Mouse (Mus musculus) limb, embryonic 15.5 days (tissue): ENCODE measurements around the gene Kirrel. TPM values are rescaled to one million over a fixed set of nuclear protein-coding genes. Genes with fewer than 3 reads are reported as not detected.

Source experiments
- ATAC-seq: fragments of 200-750 bp; cut with Nextera tagmentation; 2 replicates; pipeline ENCODE4 v1.8.0; 2017; ENCODE audit warnings: low read depth, moderate TSS enrichment; ENCODE audit not compliant: insufficient number of reproducible peaks, low FRiP score, low TSS enrichment
- H3K27ac ChIP-seq: fragments of 300-500 bp; sonication (generic); 2 replicates; pipeline ENCODE4 v1.5.1; 2015; ENCODE audit warnings: moderate library complexity, mild to moderate bottlenecking, inconsistent platforms
- H3K27me3 ChIP-seq: fragments of 300-500 bp; sonication (generic); 2 replicates; pipeline ENCODE4 v1.6.1; 2015; ENCODE audit warnings: inconsistent platforms
- H3K36me3 ChIP-seq: fragments of 300-500 bp; sonication (generic); 2 replicates; pipeline ENCODE4 v1.6.1; 2015; ENCODE audit warnings: inconsistent platforms
- H3K4me1 ChIP-seq: fragments of 300-500 bp; sonication (generic); 2 replicates; pipeline ENCODE4 v1.6.1; 2015; ENCODE audit warnings: inconsistent platforms
- H3K4me2 ChIP-seq: fragments of 300-500 bp; sonication (generic); 2 replicates; pipeline ENCODE4 v1.6.1; 2015; ENCODE audit warnings: mild to moderate bottlenecking, inconsistent platforms
- H3K4me3 ChIP-seq: fragments of 300-500 bp; sonication (generic); 2 replicates; pipeline ENCODE4 v1.5.1; 2015; ENCODE audit warnings: mild to moderate bottlenecking, inconsistent platforms
- H3K9ac ChIP-seq: fragments of 300-500 bp; sonication (generic); 2 replicates; pipeline ENCODE4 v1.6.1; 2015; ENCODE audit warnings: inconsistent platforms
- H3K9me3 ChIP-seq: fragments of 300-500 bp; sonication (generic); 2 replicates; pipeline ENCODE4 v1.6.1; 2016; ENCODE audit warnings: inconsistent platforms
- WGBS: fragments of 180-500 bp; shearing (Covaris S2); methylation state at CpG from one replicate; pipeline ENCODE4 v1.1.7; 2015; 5-methylcytosine and 5-hydroxymethylcytosine counted together
- polyA plus RNA-seq: library from polyadenylated mRNA; unstranded; fragments of >200 nt; fragmentation: Nextera tagmentation; extraction: Ambion mirVana; gene quantifications from 2 replicates; pipeline ENCODE4 v1.2.1, GENCODE M21; 2015

Kirrel gene
- polyA plus RNA-seq = 17.9 and 19.5 TPM in 2 replicates

- peak; percentile 91 for ATAC-seq
- Histone ChIP-seq H3K4me3 (peak within 1 kb of the TSS; percentile 68), H3K27me3 (no peaks in the 10 kb centered on the region), H3K9me3 (no peaks in the 10 kb centered on the region), H3K9ac (peak within 1 kb of the TSS; percentile 67), H3K27ac (peak within 1 kb of the TSS; percentile 94), H3K4me2 (peak within 1 kb of the TSS; percentile 59), H3K36me3 (no peaks in the 10 kb centered on the region), H3K4me1 (peaks cover 34% of the 10 kb centered on the region)
- under 1% methylated on average over 43 of the region's 45 CpGs for WGBS
Measured at GRCm38 (mm10) chr3:87174096-87174768, at the start of gene Kirrel. Gene Kirrel, minus strand, starts transcription at chr3:87174747.

GRCm38 (mm10) chr3:87223636-87224035, 49.1 kb upstream of the Kirrel start:
- Histone ChIP-seq H3K4me3 (no peak overlapping the region), H3K36me3 (no peaks in the 10 kb centered on the region), H3K4me2 (no peak overlapping the region), H3K4me1 (0 out of 2 replicates have a peak, but pooled peaks cover 11% of the 10 kb centered on the region), H3K27ac (no peak overlapping the region), H3K27me3 (no peaks in the 10 kb centered on the region), H3K9ac (no peak overlapping the region), H3K9me3 (no peaks in the 10 kb centered on the region)
- WGBS = 70% methylated on average over 4 of the region's 4 CpGs
- ATAC-seq = no peak

GRCm38 (mm10) chr3:87222346-87222745, 47.8 kb upstream of the Kirrel start:
- H3K27ac ChIP-seq = no peak overlapping the region

GRCm38 (mm10) chr3:87215176-87215575, 40.6 kb upstream of the Kirrel start:
- Histone ChIP-seq H3K27ac (no peak overlapping the region), H3K36me3 (no peaks in the 10 kb centered on the region), H3K9me3 (no peaks in the 10 kb centered on the region), H3K27me3 (no peaks in the 10 kb centered on the region), H3K4me3 (no peak overlapping the region), H3K9ac (no peak overlapping the region), H3K4me2 (no peak overlapping the region), H3K4me1 (0 out of 2 replicates have a peak, but pooled peaks cover 4% of the 10 kb centered on the region)
- no peak for ATAC-seq
- 72% methylated on average over 11 of the region's 11 CpGs for WGBS

More at GRCm38 (mm10) chr3:87222346-87222745, 47.8 kb upstream of the Kirrel start:
- no peaks in the 10 kb centered on the region for H3K9me3 ChIP-seq
- H3K36me3 ChIP-seq = no peaks in the 10 kb centered on the region
- H3K4me1 ChIP-seq = 0 out of 2 replicates have a peak, but pooled peaks cover 11% of the 10 kb centered on the region
- ATAC-seq = no peak
- WGBS = 63% methylated on average over 5 of the region's 5 CpGs
- H3K4me2 ChIP-seq = no peak overlapping the region
- H3K4me3 ChIP-seq = no peak overlapping the region
- H3K27me3 ChIP-seq = no peaks in the 10 kb centered on the region
- no peak overlapping the region for H3K9ac ChIP-seq

GRCm38 (mm10) chr3:87214221-87214864, 39.8 kb upstream of the Kirrel start:
- no peaks in the 10 kb centered on the region for H3K4me1 ChIP-seq
- no peak overlapping the region for H3K4me2 ChIP-seq
- ATAC-seq = no peak
- no peak overlapping the region for H3K4me3 ChIP-seq
- no peaks in the 10 kb centered on the region for H3K9me3 ChIP-seq
- 85% methylated on average over 19 of the region's 19 CpGs for WGBS
- H3K36me3 ChIP-seq = no peaks in the 10 kb centered on the region
- no peaks in the 10 kb centered on the region for H3K27me3 ChIP-seq
- H3K9ac ChIP-seq = no peak overlapping the region
- H3K27ac ChIP-seq = no peak overlapping the region

GRCm38 (mm10) chr3:87206336-87207075, 32.0 kb upstream of the Kirrel start:
- 43% methylated on average over 5 of the region's 5 CpGs for WGBS
- ATAC-seq = peak; percentile 72
- Histone ChIP-seq H3K36me3 (no peaks in the 10 kb centered on the region), H3K4me2 (no peak overlapping the region), H3K9me3 (no peaks in the 10 kb centered on the region), H3K4me3 (no peak overlapping the region), H3K9ac (no peak overlapping the region), H3K27ac (peak overlapping the region; percentile 73), H3K4me1 (peaks cover 16% of the 10 kb centered on the region), H3K27me3 (no peaks in the 10 kb centered on the region)

GRCm38 (mm10) chr3:87196637-87197036, 22.1 kb upstream of the Kirrel start:
- Histone ChIP-seq H3K4me3 (no peak overlapping the region), H3K9me3 (no peaks in the 10 kb centered on the region), H3K4me1 (peaks cover 7% of the 10 kb centered on the region), H3K4me2 (no peak overlapping the region), H3K9ac (no peak overlapping the region), H3K27ac (no peak overlapping the region), H3K36me3 (no peaks in the 10 kb centered on the region), H3K27me3 (no peaks in the 10 kb centered on the region)
- no peak for ATAC-seq
- 20% methylated on average over 6 of the region's 6 CpGs for WGBS

- Histone ChIP-seq H3K36me3 (no peaks in the 10 kb centered on the region), H3K9ac (no peak overlapping the region), H3K27ac (no peak overlapping the region), H3K4me2 (no peak overlapping the region), H3K4me3 (no peak overlapping the region), H3K4me1 (peaks cover 9% of the 10 kb centered on the region), H3K27me3 (no peaks in the 10 kb centered on the region), H3K9me3 (no peaks in the 10 kb centered on the region)
- WGBS = 79% methylated on average over 4 of the region's 4 CpGs
- ATAC-seq = no peak
Measured at GRCm38 (mm10) chr3:87195041-87195440, 20.5 kb upstream of the Kirrel start.

- Histone ChIP-seq H3K4me1 (peaks cover 9% of the 10 kb centered on the region), H3K4me2 (no peak overlapping the region), H3K36me3 (no peaks in the 10 kb centered on the region), H3K9me3 (no peaks in the 10 kb centered on the region), H3K27ac (no peak overlapping the region), H3K4me3 (no peak overlapping the region), H3K9ac (no peak overlapping the region), H3K27me3 (no peaks in the 10 kb centered on the region)
- 86% methylated on average over 2 of the region's 2 CpGs for WGBS
- ATAC-seq = no peak
Measured at GRCm38 (mm10) chr3:87194591-87194990, 20.0 kb upstream of the Kirrel start.

- Histone ChIP-seq H3K27me3 (no peaks in the 10 kb centered on the region), H3K9ac (no peak overlapping the region), H3K36me3 (no peaks in the 10 kb centered on the region), H3K4me1 (peaks cover 9% of the 10 kb centered on the region), H3K4me3 (no peak overlapping the region), H3K9me3 (no peaks in the 10 kb centered on the region), H3K4me2 (no peak overlapping the region), H3K27ac (no peak overlapping the region)
- ATAC-seq = no peak
- 68% methylated on average over 1 of the region's 1 CpGs for WGBS
Measured at GRCm38 (mm10) chr3:87193756-87194155, 19.2 kb upstream of the Kirrel start.

- Histone ChIP-seq H3K4me1 (peaks cover 9% of the 10 kb centered on the region), H3K9me3 (no peaks in the 10 kb centered on the region), H3K27me3 (no peaks in the 10 kb centered on the region), H3K27ac (no peak overlapping the region), H3K4me2 (no peak overlapping the region), H3K36me3 (no peaks in the 10 kb centered on the region), H3K9ac (no peak overlapping the region), H3K4me3 (no peak overlapping the region)
- no peak for ATAC-seq
- WGBS = 40% methylated on average over 6 of the region's 6 CpGs
Measured at GRCm38 (mm10) chr3:87193352-87193751, 18.8 kb upstream of the Kirrel start.

GRCm38 (mm10) chr3:87176687-87177086, 2.1 kb upstream of the Kirrel start:
- 75% methylated on average over 4 of the region's 4 CpGs for WGBS
- peaks cover 13% of the 10 kb centered on the region for H3K4me1 ChIP-seq
- H3K9me3 ChIP-seq = no peaks in the 10 kb centered on the region
- no peak overlapping the region for H3K27ac ChIP-seq
- H3K4me2 ChIP-seq = no peak overlapping the region
- H3K4me3 ChIP-seq = no peak overlapping the region
- ATAC-seq = no peak
- H3K36me3 ChIP-seq = no peaks in the 10 kb centered on the region
- no peaks in the 10 kb centered on the region for H3K27me3 ChIP-seq
- no peak overlapping the region for H3K9ac ChIP-seq
